Mouse (Mus musculus) CH12.LX (cell line): ENCODE data around the gene Anp32b. TPM values are rescaled to one million over a fixed set of nuclear protein-coding genes. Genes with fewer than 3 reads are reported as not detected.

Experiments used
- DNase-seq: peaks from one replicate; pipeline ENCODE4 v3.0.0-alpha.2; 2013; ENCODE audit errors: extremely low read depth
- H3K27ac ChIP-seq: 2 replicates; pipeline ENCODE4 v1.5.1; 2012; ENCODE audit warnings: low read depth, mild to moderate bottlenecking, control low read depth, moderate library complexity; ENCODE audit not compliant: insufficient read depth
- H3K27me3 ChIP-seq: replicated peaks from 2 replicates; pipeline ENCODE3; 2012; ENCODE audit warnings: inconsistent platforms
- H3K36me3 ChIP-seq, 2 experiments: replicated peaks in 1 of 2; 2 replicates each; pipeline versions ENCODE3 to v1.6.1; 2012; ENCODE audit warnings: inconsistent platforms in 1 of 2, low read length in 1 of 2, mild to moderate bottlenecking in 1 of 2, mixed read lengths in 1 of 2, moderate library complexity in 1 of 2; ENCODE audit not compliant: control insufficient read depth in 1 of 2, insufficient read depth in 1 of 2
- H3K4me1 ChIP-seq, 2 experiments: 2 replicates each; pipeline ENCODE4 v1.6.1; 2012; ENCODE audit warnings: inconsistent platforms in 1 of 2, moderate library complexity in 1 of 2; ENCODE audit not compliant: insufficient read depth in 2 of 2, control insufficient read depth in 1 of 2
- H3K4me2 ChIP-seq: 2 replicates; pipeline ENCODE4 v1.6.1; 2012; ENCODE audit warnings: low read depth, mild to moderate bottlenecking, control low read depth; ENCODE audit not compliant: poor library complexity, insufficient read depth, severe bottlenecking
- H3K4me3 ChIP-seq, 3 experiments: fragments of 150-350 bp in 1 of 3; sonication (generic) in 1 of 3; replicated peaks in 1 of 3; 2 replicates each; pipeline versions ENCODE3 to v1.5.1; 2011 to 2012; ENCODE audit warnings: low read depth in 2 of 3, low read length in 2 of 3, mild to moderate bottlenecking in 2 of 3, moderate library complexity in 2 of 3, control low read depth in 1 of 3, improper control_type of control experiment in 1 of 3, inconsistent platforms in 1 of 3, mixed read lengths in 1 of 3; ENCODE audit not compliant: poor library complexity in 1 of 3
- H3K79me2 ChIP-seq: replicated peaks from 2 replicates; pipeline ENCODE4 v1.6.1; 2012; ENCODE audit warnings: mild to moderate bottlenecking, moderate library complexity; ENCODE audit not compliant: control insufficient read depth, poor library complexity, insufficient read depth, severe bottlenecking; ENCODE audit errors: extremely low read depth
- H3K9ac ChIP-seq: 2 replicates; pipeline ENCODE4 v1.6.1; 2012; ENCODE audit warnings: low read depth, mild to moderate bottlenecking, control low read depth, moderate library complexity; ENCODE audit not compliant: insufficient read depth
- H3K9me3 ChIP-seq: replicated peaks from 2 replicates; pipeline ENCODE3; 2012; ENCODE audit warnings: low read length, inconsistent platforms, mixed read lengths
- BHLHE40 ChIP-seq: IDR thresholded peaks from 2 replicates; pipeline ENCODE4 v1.6.1; 2011; ENCODE audit warnings: mild to moderate bottlenecking, low read depth, low read length, improper control_type of control experiment
- CHD1 ChIP-seq: IDR thresholded peaks from 2 replicates; pipeline ENCODE4 v1.6.1; 2012; ENCODE audit warnings: low read depth, low read length, improper control_type of control experiment, inconsistent platforms
- CHD2 ChIP-seq: IDR thresholded peaks from 2 replicates; pipeline ENCODE4 v1.6.1; 2011; ENCODE audit warnings: low read length, improper control_type of control experiment
- CTCF ChIP-seq, 2 experiments: IDR thresholded peaks in 1 of 2; conservative IDR thresholded peaks in 1 of 2; 2 replicates each; pipeline ENCODE4 v1.5.1; 2011 to 2012; ENCODE audit warnings: low read depth in 2 of 2, low read length in 2 of 2, improper control_type of control experiment in 1 of 2, inconsistent platforms in 1 of 2, mild to moderate bottlenecking in 1 of 2, moderate library complexity in 1 of 2
- E2F4 ChIP-seq: IDR thresholded peaks from 2 replicates; pipeline ENCODE4 v1.6.1; 2011; ENCODE audit warnings: low read depth, low read length, improper control_type of control experiment; ENCODE audit not compliant: insufficient replicate concordance
- ELF1 ChIP-seq: IDR thresholded peaks from 2 replicates; pipeline ENCODE4 v1.6.1; 2014; ENCODE audit warnings: low read depth, mild to moderate bottlenecking, inconsistent platforms, low read length, improper control_type of control experiment
- EP300 ChIP-seq: IDR thresholded peaks from 2 replicates; pipeline ENCODE4 v1.6.1; 2011; ENCODE audit warnings: low read length, improper control_type of control experiment
- ETS1 ChIP-seq: conservative IDR thresholded peaks from 2 replicates; pipeline ENCODE4 v1.6.1; 2012; ENCODE audit warnings: low read depth, mild to moderate bottlenecking, inconsistent platforms, low read length, improper control_type of control experiment, moderate library complexity
- GABPA ChIP-seq: IDR thresholded peaks from 2 replicates; pipeline ENCODE4 v1.6.1; 2012; ENCODE audit warnings: low read depth, low read length, improper control_type of control experiment, inconsistent platforms; ENCODE audit not compliant: insufficient replicate concordance
- HCFC1 ChIP-seq: IDR thresholded peaks from 2 replicates; pipeline ENCODE4 v1.6.1; 2012; ENCODE audit warnings: low read depth, mild to moderate bottlenecking, inconsistent platforms, low read length, improper control_type of control experiment
- IRF4 ChIP-seq: IDR thresholded peaks from 2 replicates; pipeline ENCODE4 v1.6.1; 2014; ENCODE audit warnings: low read depth, mild to moderate bottlenecking, inconsistent platforms, low read length, improper control_type of control experiment
- JUN ChIP-seq: IDR thresholded peaks from 2 replicates; pipeline ENCODE4 v1.6.1; 2011; ENCODE audit warnings: low read depth, mild to moderate bottlenecking, low read length, improper control_type of control experiment, moderate library complexity; ENCODE audit not compliant: insufficient read depth
- JUND ChIP-seq: conservative IDR thresholded peaks from 2 replicates; pipeline ENCODE4 v1.6.1; 2011; ENCODE audit warnings: low read depth, low read length, improper control_type of control experiment
- MAFK ChIP-seq: IDR thresholded peaks from 2 replicates; pipeline ENCODE4 v1.6.1; 2011; ENCODE audit warnings: low read length, improper control_type of control experiment; ENCODE audit not compliant: insufficient replicate concordance
- MAZ ChIP-seq: IDR thresholded peaks from 2 replicates; pipeline ENCODE4 v1.6.1; 2012; ENCODE audit warnings: low read depth, mild to moderate bottlenecking, inconsistent platforms, low read length, improper control_type of control experiment, moderate library complexity
- MEF2A ChIP-seq: IDR thresholded peaks from 2 replicates; pipeline ENCODE4 v1.6.1; 2014; ENCODE audit warnings: low read depth, mild to moderate bottlenecking, inconsistent platforms, low read length, improper control_type of control experiment, borderline replicate concordance
- MXI1 ChIP-seq: IDR thresholded peaks from 2 replicates; pipeline ENCODE4 v1.6.1; 2011; ENCODE audit warnings: mild to moderate bottlenecking, low read depth, low read length, improper control_type of control experiment
- NELFE ChIP-seq: IDR thresholded peaks from 2 replicates; pipeline ENCODE4 v1.6.1; 2011; ENCODE audit warnings: low read depth, low read length, improper control_type of control experiment
- NRF1 ChIP-seq: IDR thresholded peaks from 2 replicates; pipeline ENCODE4 v1.6.1; 2014; ENCODE audit warnings: low read depth, mild to moderate bottlenecking, inconsistent platforms, low read length, improper control_type of control experiment, moderate library complexity
- PAX5 ChIP-seq: IDR thresholded peaks from 2 replicates; pipeline ENCODE4 v1.6.1; 2012; ENCODE audit warnings: low read length, inconsistent platforms, mixed read lengths
- POLR2A ChIP-seq: IDR thresholded peaks from 2 replicates; pipeline ENCODE4 v1.6.1; 2011; ENCODE audit warnings: low read depth, mild to moderate bottlenecking, improper control_type of control experiment, low read length
- POLR2AphosphoS2 ChIP-seq: IDR thresholded peaks from 2 replicates; pipeline ENCODE4 v1.6.1; 2011; ENCODE audit warnings: low read depth, low read length, improper control_type of control experiment
- RAD21 ChIP-seq: IDR thresholded peaks from 2 replicates; pipeline ENCODE4 v1.6.1; 2011; ENCODE audit warnings: low read depth, mild to moderate bottlenecking, low read length, improper control_type of control experiment, moderate library complexity
- RCOR1 ChIP-seq: conservative IDR thresholded peaks from 2 replicates; pipeline ENCODE4 v1.6.1; 2012; ENCODE audit warnings: low read depth, mild to moderate bottlenecking, inconsistent platforms, low read length, improper control_type of control experiment
- SIN3A ChIP-seq: IDR thresholded peaks from 2 replicates; pipeline ENCODE4 v1.6.1; 2012; ENCODE audit warnings: low read length, improper control_type of control experiment, inconsistent platforms
- TBP ChIP-seq: conservative IDR thresholded peaks from 2 replicates; pipeline ENCODE4 v1.6.1; 2011; ENCODE audit warnings: low read depth, low read length, improper control_type of control experiment
- TCF12 ChIP-seq: IDR thresholded peaks from 2 replicates; pipeline ENCODE4 v1.6.1; 2014; ENCODE audit warnings: low read depth, mild to moderate bottlenecking, inconsistent platforms, low read length, improper control_type of control experiment
- USF1 ChIP-seq: IDR thresholded peaks from 2 replicates; pipeline ENCODE4 v1.6.1; 2014; ENCODE audit warnings: low read depth, mild to moderate bottlenecking, inconsistent platforms, low read length, improper control_type of control experiment
- USF2 ChIP-seq: conservative IDR thresholded peaks from 2 replicates; pipeline ENCODE4 v1.6.1; 2011; ENCODE audit warnings: low read depth, low read length, improper control_type of control experiment
- ZC3H11A ChIP-seq: IDR thresholded peaks from 2 replicates; pipeline ENCODE4 v1.6.1; 2012; ENCODE audit warnings: low read depth, mild to moderate bottlenecking, inconsistent platforms, low read length, improper control_type of control experiment
- ZKSCAN1 ChIP-seq: IDR thresholded peaks from 2 replicates; pipeline ENCODE4 v1.6.1; 2012; ENCODE audit warnings: low read depth, inconsistent platforms, low read length, improper control_type of control experiment, borderline replicate concordance
- ZMIZ1 ChIP-seq: IDR thresholded peaks from 2 replicates; pipeline ENCODE4 v1.6.1; 2012; ENCODE audit warnings: low read depth, mild to moderate bottlenecking, inconsistent platforms, low read length, improper control_type of control experiment
- dilution Hi-C: fragments of 300-500 bp; cut with MboI; formaldehyde crosslinking; loops from 2 replicates; pipeline ENCODE4 v1.14.3; 2020; ENCODE audit warnings: low sequenced_read_pairs; ENCODE audit not compliant: extremely low pct_unique_long_range_greater_than_20kb, extremely low pct_ligation_motif_present
- in situ Hi-C: fragments of 300-500 bp; cut with MboI; formaldehyde crosslinking; loops from 3 replicates; pipeline ENCODE4 v1.14.3; 2019; ENCODE audit warnings: low sequenced_read_pairs, low pct_ligation_motif_present, low pct_unique_long_range_greater_than_20kb, mixed read lengths
- polyA plus RNA-seq: library from polyadenylated mRNA; unstranded; fragments of >175 nt; gene quantifications from 2 replicates; pipeline ENCODE4 v1.2.1, GENCODE M21; 2012; ENCODE audit warnings: low read depth; ENCODE audit not compliant: insufficient read length
- total RNA-seq, 2 experiments: library from RNA; depleted of rRNA; stranded (reverse); fragments of 300-350 nt in 1 of 2; fragments of >200 nt in 1 of 2; gene quantifications; 2 replicates each; pipeline ENCODE4 v1.2.3; 2012 to 2014

The Anp32b gene
- total and polyA plus RNA-seq, 3 experiments = 29.4 to 864 (median 37.5) TPM

GRCm38 (mm10) chr4:46489028-46489925 is 38.6 kb downstream of the Anp32b start, which contains the start of gene Nans:
TSS of gene Nans (plus strand) at chr4:46489248.
- Histone ChIP-seq H3K4me3 (peak within 1 kb of the TSS; percentile 87 to 89 (median 88)), H3K27ac (no peak within 1 kb of the TSS), H3K36me3 (peaks cover 20 to 32% of the 10 kb centered on the region in 2 experiments), H3K79me2 (peaks cover 34% of the 10 kb centered on the region), H3K4me2 (peak within 1 kb of the TSS; percentile 88), H3K4me1 (peaks cover 8 to 36% of the 10 kb centered on the region in 2 experiments; a peak in 3 of 4 replicates), H3K27me3 (no peaks in the 10 kb centered on the region), H3K9ac (peak within 1 kb of the TSS; percentile 83), H3K9me3 (no peaks in the 10 kb centered on the region)
- peak; percentile 94 for DNase-seq
- in situ Hi-C loops (loop anchor here (5.0 to 25.0 kb wide), 2 partner anchors 107 to 277 kb away; no protein-coding TSS in a partner anchor), dilution Hi-C loops (no loop called here)
- TF ChIP-seq USF2 (no peak), CHD2 (0 out of 2 replicates have a peak, but pooled peaks have one; percentile 51), ETS1 (no peak), TCF12 (peak; percentile 80; the same call in 1 of the 2 replicates), CTCF (conservative IDR thresholded peaks at IDR 0.05 in 1 of 2, IDR thresholded peaks at IDR 0.05 in 1 of 2; ENCODE audit: low read depth in 2 of 2, low read length in 2 of 2) (no peak), ELF1 (peak; percentile 82), EP300 (no peak), NRF1 (peak; percentile 80), GABPA (no peak), TBP (peak; percentile 58; the same call in 1 of the 2 replicates), MAZ (no peak), NELFE (peak; percentile 88), RAD21 (no peak), RCOR1 (no peak), ZC3H11A (no peak), ZKSCAN1 (no peak), MXI1 (peak; percentile 96), ZMIZ1 (peak; percentile 71), CHD1 (no peak), PAX5 (no peak), MAFK (no peak), IRF4 (no peak), SIN3A (peak; percentile 69), USF1 (no peak), E2F4 (no peak), MEF2A (no peak), BHLHE40 (no peak), HCFC1 (peak; percentile 53; the same call in 1 of the 2 replicates), JUND (no peak), POLR2A (peak; percentile 84), POLR2AphosphoS2 (no peak), JUN (no peak)
- TF ChIP-seq, all 38 proteins: peak for 11
